Mouse (Mus musculus) neural tube, embryonic 13.5 days (tissue): Measurements from ENCODE around the gene Ptgr2. TPM values are rescaled to one million over a fixed set of nuclear protein-coding genes. Genes with fewer than 3 reads are reported as not detected.

ENCODE experiments used
- polyA plus RNA-seq: library from polyadenylated mRNA; unstranded; fragments of >200 nt; fragmentation: Nextera tagmentation; extraction: Ambion mirVana; gene quantifications from 2 replicates; pipeline ENCODE4 v1.2.1, GENCODE M21; 2015

Gene Ptgr2
- polyA plus RNA-seq, 1 experiment from 2014 or later = 16.3 TPM

Other genes with a start within 250 kb of the Ptgr2 start
- gene Acot4, start 246.9 kb upstream of the Ptgr2 start, polyA plus RNA-seq = 0.18 and 0.24 TPM in 2 replicates
- not detected in 2 replicates for gene Gm49366, start 246.3 kb upstream of the Ptgr2 start, polyA plus RNA-seq
- gene Acot3, start 233.1 kb upstream of the Ptgr2 start, polyA plus RNA-seq = 0.69 and 0.75 TPM in 2 replicates
- 0.14 and 0.23 TPM in 2 replicates for gene Acot5, start 215.9 kb upstream of the Ptgr2 start, polyA plus RNA-seq
- 0.63 and 1.0 TPM in 2 replicates for gene Acot6, start 184.6 kb upstream of the Ptgr2 start, polyA plus RNA-seq
- 4.9 and 7.0 TPM in 2 replicates for gene Dnal1, start 170.9 kb upstream of the Ptgr2 start, polyA plus RNA-seq
- 3.1 and 3.7 TPM in 2 replicates for gene Pnma1, start 136.7 kb upstream of the Ptgr2 start, polyA plus RNA-seq
- gene Elmsan1, start 66.4 kb upstream of the Ptgr2 start, polyA plus RNA-seq = 4.9 TPM in 2 replicates
- gene Zfp410, start 31.6 kb downstream of the Ptgr2 start, polyA plus RNA-seq = 82.1 and 83.7 TPM in 2 replicates
- gene Coq6, start 76.4 kb downstream of the Ptgr2 start, polyA plus RNA-seq = 39.4 and 41.3 TPM in 2 replicates
- 14.2 and 17.6 TPM in 2 replicates for gene Fam161b, start 76.6 kb downstream of the Ptgr2 start, polyA plus RNA-seq
- gene Entpd5, start 123.8 kb downstream of the Ptgr2 start, polyA plus RNA-seq = 12.5 and 12.6 TPM in 2 replicates
- 3.0 and 4.7 TPM in 2 replicates for gene Bbof1, start 123.8 kb downstream of the Ptgr2 start, polyA plus RNA-seq
- gene Rnf113a2, start 132.0 kb downstream of the Ptgr2 start, polyA plus RNA-seq = 27.6 and 33.3 TPM in 2 replicates
- gene Aldh6a1, start 165.8 kb downstream of the Ptgr2 start, polyA plus RNA-seq = 31.5 and 31.9 TPM in 2 replicates
- 31.7 and 33.6 TPM in 2 replicates for gene Lin52, start 166.2 kb downstream of the Ptgr2 start, polyA plus RNA-seq